Comparison of ENCODE assay signal across 26 mouse cellular contexts in genomic region chr11:95682946-95683345, GRCm38 (mm10). TPM values are rescaled to one million over a fixed set of nuclear protein-coding genes. Genes with fewer than 3 reads are reported as not detected.
DNase-seq lines count a peak whose midpoint lies in the region; ATAC-seq and TF ChIP-seq lines count a peak whose summit lies in the region.
"Had no signal": no experiment of that assay in that cellular context is flagged by ENCODE, and none has a peak within 500 bp of the region (broad histone marks: within the 10 kb centered on the region; RNA-seq: fewer than 3 reads in every experiment).

No protein-coding gene starts in this region.

- no peak overlapping the region for H3K4me3 ChIP-seq in heart, embryonic 10.5 days
- no peak overlapping the region for H3K4me3 ChIP-seq in lung, embryonic 15.5 days
- no peak overlapping the region for H3K4me3 ChIP-seq in lung, adult 2 months (replicated peaks; ENCODE audit: extremely low read depth, low read depth, low read length)
- no peak overlapping the region for H3K4me3 ChIP-seq in intestine, embryonic 16.5 days (ENCODE audit: low read length)
- H3K4me3 ChIP-seq in liver, postnatal 0 days (ENCODE audit: low read depth, low read length), result no peak overlapping the region
- H3K4me3 ChIP-seq in hindbrain, embryonic 13.5 days, result no peak overlapping the region
- H3K4me3 ChIP-seq: embryonic facial prominence, embryonic 13.5 days; hindbrain, embryonic 12.5 days; kidney, embryonic 15.5 days; midbrain, embryonic 13.5 days; neural tube, embryonic 15.5 days; stomach, embryonic 15.5 days had no signal

- no peak overlapping the region for H3K9ac ChIP-seq in lung, embryonic 15.5 days
- H3K9ac ChIP-seq in intestine, embryonic 16.5 days (ENCODE audit: low read depth, low read length), result no peak overlapping the region
- no peak overlapping the region for H3K9ac ChIP-seq in liver, postnatal 0 days (replicated peaks)
- H3K9ac ChIP-seq in hindbrain, embryonic 13.5 days, result no peak overlapping the region
- H3K9ac ChIP-seq: embryonic facial prominence, embryonic 13.5 days; forebrain, postnatal 0 days; hindbrain, embryonic 12.5 days; kidney, embryonic 15.5 days; midbrain, embryonic 13.5 days; neural tube, embryonic 15.5 days; stomach, embryonic 15.5 days had no signal

- TF ChIP-seq EP300 in liver, postnatal 0 days (IDR thresholded peaks at IDR 0.05; ENCODE audit: low read depth), result peak; percentile 28; the same call in 1 of the 2 replicates

- no peak for TF ChIP-seq POLR2A in lung, adult 2 months (IDR thresholded peaks at IDR 0.05; ENCODE audit: borderline replicate concordance, extremely low read depth, low read depth, low read length)

- no peak for DNase-seq in heart, embryonic 10.5 days (ENCODE audit: low spot score)
- no peak for DNase-seq in heart, adult 9 months (ENCODE audit: low spot score in 2 of 2)
- no peak for DNase-seq in lung, adult 2 months
- DNase-seq in liver, postnatal 0 days, result peak; percentile 60
- no peak for DNase-seq in layer of hippocampus, adult 9-10 months (ENCODE audit: low spot score)
- DNase-seq: adrenal gland, postnatal 10 days; cerebellum, adult 8-10 months; cerebellum, postnatal 36 days; forebrain, postnatal 0 days; heart, postnatal 36 days; kidney, adult 18-20 months; kidney, postnatal 25 days; lung, adult 18-20 months; right cerebral cortex, postnatal 14 days had no signal

- ATAC-seq in lung, embryonic 15.5 days (ENCODE audit: borderline replicate concordance, extremely low read depth, low FRiP score, low TSS enrichment), result no peak
- peak; percentile 49; the same call in 1 of the 2 replicates for ATAC-seq in intestine, embryonic 16.5 days
- ATAC-seq in liver, postnatal 0 days, result peak; percentile 92
- ATAC-seq in hindbrain, embryonic 13.5 days (ENCODE audit: low FRiP score), result no peak
- ATAC-seq: forebrain, postnatal 0 days; midbrain, embryonic 13.5 days; Patski had no signal

- no peak for TF ChIP-seq CTCF in lung, adult 2 months (IDR thresholded peaks at IDR 0.05; ENCODE audit: insufficient read depth, low read length)
- no peak for TF ChIP-seq CTCF in liver, postnatal 0 days (IDR thresholded peaks at IDR 0.05; ENCODE audit: low read depth)

- no peaks in the 10 kb centered on the region for H3K9me3 ChIP-seq in heart, embryonic 10.5 days
- no peaks in the 10 kb centered on the region for H3K9me3 ChIP-seq in lung, embryonic 15.5 days
- no peaks in the 10 kb centered on the region for H3K9me3 ChIP-seq in intestine, embryonic 16.5 days (ENCODE audit: control insufficient read depth, low read length)
- H3K9me3 ChIP-seq in liver, postnatal 0 days (ENCODE audit: low read length), result no peaks in the 10 kb centered on the region
- H3K9me3 ChIP-seq in hindbrain, embryonic 13.5 days, result no peaks in the 10 kb centered on the region
- H3K9me3 ChIP-seq: embryonic facial prominence, embryonic 13.5 days; hindbrain, embryonic 12.5 days; kidney, embryonic 15.5 days; midbrain, embryonic 13.5 days; neural tube, embryonic 15.5 days; stomach, embryonic 15.5 days had no signal

- peak overlapping the region; percentile 22; the same call in 1 of the 2 replicates for H3K27ac ChIP-seq in heart, embryonic 10.5 days
- H3K27ac ChIP-seq in lung, embryonic 15.5 days, result peak overlapping the region; percentile 62
- no peak overlapping the region; the same call in 1 of the 2 replicates for H3K27ac ChIP-seq in intestine, embryonic 16.5 days (ENCODE audit: low read length)
- peak overlapping the region; percentile 55 for H3K27ac ChIP-seq in liver, postnatal 0 days (ENCODE audit: low read depth)
- H3K27ac ChIP-seq in hindbrain, embryonic 13.5 days, result no peak overlapping the region; the same call in 1 of the 2 replicates
- H3K27ac ChIP-seq: macrophage; midbrain, embryonic 13.5 days; neural tube, embryonic 15.5 days had no signal

- no peaks in the 10 kb centered on the region for H3K27me3 ChIP-seq in heart, embryonic 10.5 days (ENCODE audit: insufficient read depth, poor library complexity, severe bottlenecking)
- no peaks in the 10 kb centered on the region for H3K27me3 ChIP-seq in lung, embryonic 15.5 days
- H3K27me3 ChIP-seq in intestine, embryonic 16.5 days (replicated peaks; ENCODE audit: control insufficient read depth, insufficient read depth, low read length), result no peaks in the 10 kb centered on the region
- H3K27me3 ChIP-seq in liver, postnatal 0 days (ENCODE audit: insufficient read depth, low read length), result no peaks in the 10 kb centered on the region
- no peaks in the 10 kb centered on the region for H3K27me3 ChIP-seq in hindbrain, embryonic 13.5 days
- H3K27me3 ChIP-seq: embryonic facial prominence, embryonic 13.5 days; hindbrain, embryonic 12.5 days; kidney, embryonic 15.5 days; midbrain, embryonic 13.5 days; neural tube, embryonic 15.5 days; Patski; stomach, embryonic 15.5 days had no signal

- peaks cover 18% of the 10 kb centered on the region for H3K4me1 ChIP-seq in heart, embryonic 10.5 days
- H3K4me1 ChIP-seq in lung, embryonic 15.5 days, result no peaks in the 10 kb centered on the region; the same call in none of the 2 replicates
- peaks cover 3% of the 10 kb centered on the region for H3K4me1 ChIP-seq in lung, adult 2 months (ENCODE audit: control insufficient read depth, insufficient read depth, low read length)
- 0 out of 2 replicates have a peak, but pooled peaks cover 4% of the 10 kb centered on the region for H3K4me1 ChIP-seq in intestine, embryonic 16.5 days (ENCODE audit: control insufficient read depth, insufficient read depth, low read length)
- H3K4me1 ChIP-seq in liver, postnatal 0 days (ENCODE audit: insufficient read depth), result peaks cover 8% of the 10 kb centered on the region
- no peaks in the 10 kb centered on the region for H3K4me1 ChIP-seq in hindbrain, embryonic 13.5 days (replicated peaks)
- H3K4me1 ChIP-seq: midbrain, embryonic 13.5 days; neural tube, embryonic 15.5 days; stomach, embryonic 15.5 days had no signal

- WGBS in heart, embryonic 10.5 days, result 84% methylated on average over 3 of the region's 3 CpGs
- WGBS in lung, embryonic 15.5 days, result 74% methylated on average over 3 of the region's 3 CpGs
- 73% methylated on average over 3 of the region's 3 CpGs for WGBS in lung, adult 2 months
- WGBS in intestine, embryonic 16.5 days, result 81% methylated on average over 3 of the region's 3 CpGs
- WGBS in liver, postnatal 0 days (ENCODE audit: insufficient replicate concordance), result 66% methylated on average over 3 of the region's 3 CpGs
- 83% methylated on average over 3 of the region's 3 CpGs for WGBS in hindbrain, embryonic 13.5 days

- peaks cover 42% of the 10 kb centered on the region for H3K36me3 ChIP-seq in heart, embryonic 10.5 days
- H3K36me3 ChIP-seq in lung, embryonic 15.5 days, result peaks cover 31% of the 10 kb centered on the region
- peaks cover 11% of the 10 kb centered on the region; the same call in 1 of the 2 replicates for H3K36me3 ChIP-seq in intestine, embryonic 16.5 days (ENCODE audit: control insufficient read depth, insufficient read depth, low read length)
- peaks cover 24% of the 10 kb centered on the region for H3K36me3 ChIP-seq in liver, postnatal 0 days (replicated peaks; ENCODE audit: insufficient read depth, low read length)
- H3K36me3 ChIP-seq in hindbrain, embryonic 13.5 days, result peaks cover 40% of the 10 kb centered on the region

- no peak overlapping the region for H3K4me2 ChIP-seq in lung, embryonic 15.5 days
- H3K4me2 ChIP-seq in intestine, embryonic 16.5 days (ENCODE audit: low read depth, low read length), result no peak overlapping the region
- no peak overlapping the region for H3K4me2 ChIP-seq in liver, postnatal 0 days (ENCODE audit: low read depth, low read length)
- no peak overlapping the region for H3K4me2 ChIP-seq in hindbrain, embryonic 13.5 days
- H3K4me2 ChIP-seq: embryonic facial prominence, embryonic 13.5 days; heart, embryonic 11.5 days; hindbrain, embryonic 12.5 days; kidney, embryonic 15.5 days; midbrain, embryonic 13.5 days; neural tube, embryonic 15.5 days; stomach, embryonic 15.5 days had no signal

RNA-seq across cellular contexts. Expression of gene Phb, which starts 16.2 kb away (rescaled TPM):
- polyA plus RNA-seq in heart, embryonic 10.5 days (2016; fragmentation: Nextera tagmentation; extraction: Ambion mirVana), result 320 and 328 TPM in 2 replicates
- polyA plus RNA-seq in lung, embryonic 15.5 days (2015; fragmentation: Nextera tagmentation; extraction: Ambion mirVana), result 199 and 205 TPM in 2 replicates
- polyA plus RNA-seq in lung, adult 2 months (2012; rRNA removed), result 38.8 and 62.5 TPM in 2 replicates
- polyA plus RNA-seq in intestine, embryonic 16.5 days (2015; fragmentation: Nextera tagmentation; extraction: Ambion mirVana), result 309 and 324 TPM in 2 replicates
- 236 and 246 TPM in 2 replicates for polyA plus RNA-seq in liver, postnatal 0 days (2015; fragmentation: Nextera tagmentation; extraction: Ambion mirVana)
- polyA plus RNA-seq in hindbrain, embryonic 13.5 days (2015; fragmentation: Nextera tagmentation; extraction: Ambion mirVana), result 175 and 186 TPM in 2 replicates

RNA-seq across cellular contexts. Expression of gene Zfp652, which starts 29.5 kb away (rescaled TPM):
- 11.7 and 14.2 TPM in 2 replicates for polyA plus RNA-seq in heart, embryonic 10.5 days (2016; fragmentation: Nextera tagmentation; extraction: Ambion mirVana)
- 22.9 and 24.1 TPM in 2 replicates for polyA plus RNA-seq in lung, embryonic 15.5 days (2015; fragmentation: Nextera tagmentation; extraction: Ambion mirVana)
- polyA plus RNA-seq in lung, adult 2 months (2012; rRNA removed), result 35.6 and 40.4 TPM in 2 replicates
- polyA plus RNA-seq in intestine, embryonic 16.5 days (2015; fragmentation: Nextera tagmentation; extraction: Ambion mirVana), result 14.7 and 16.8 TPM in 2 replicates
- 5.0 and 5.6 TPM in 2 replicates for polyA plus RNA-seq in liver, postnatal 0 days (2015; fragmentation: Nextera tagmentation; extraction: Ambion mirVana)
- 31.0 and 32.8 TPM in 2 replicates for polyA plus RNA-seq in hindbrain, embryonic 13.5 days (2015; fragmentation: Nextera tagmentation; extraction: Ambion mirVana)

RNA-seq across cellular contexts. Expression of gene B130006D01Rik, which starts 40.4 kb away (rescaled TPM):
- polyA plus RNA-seq in heart, embryonic 10.5 days (2016; fragmentation: Nextera tagmentation; extraction: Ambion mirVana), result 0.97 and 1.9 TPM in 2 replicates
- 1.1 and 1.4 TPM in 2 replicates for polyA plus RNA-seq in lung, embryonic 15.5 days (2015; fragmentation: Nextera tagmentation; extraction: Ambion mirVana)
- polyA plus RNA-seq in lung, adult 2 months (2012; rRNA removed), result 0.07 and 0.18 TPM in 2 replicates
- 0.78 and 0.92 TPM in 2 replicates for polyA plus RNA-seq in intestine, embryonic 16.5 days (2015; fragmentation: Nextera tagmentation; extraction: Ambion mirVana)
- 0.18 and 0.31 TPM in 2 replicates for polyA plus RNA-seq in liver, postnatal 0 days (2015; fragmentation: Nextera tagmentation; extraction: Ambion mirVana)
- 1.6 and 1.8 TPM in 2 replicates for polyA plus RNA-seq in hindbrain, embryonic 13.5 days (2015; fragmentation: Nextera tagmentation; extraction: Ambion mirVana)

Comparison
In these comparisons a context has a peak if more than half of its experiments do, and no peak if none do; other contexts are left out.
1. H3K27ac ChIP-seq: peak in heart, embryonic 10.5 days (single experiment), lung, embryonic 15.5 days (single experiment) and liver, postnatal 0 days (single experiment); none in intestine, embryonic 16.5 days (single experiment) and hindbrain, embryonic 13.5 days (single experiment).
2. ATAC-seq: peak in intestine, embryonic 16.5 days (single experiment) and liver, postnatal 0 days (single experiment); none in lung, embryonic 15.5 days (single experiment) and hindbrain, embryonic 13.5 days (single experiment).